Mouse (Mus musculus): ENCODE data around the gene Sly.
"Not testable (repeated sequence)": the region's sequence is repeated elsewhere in the genome, so short reads cannot be mapped to it uniquely, and the experiment has no call there.

Gene Sly

GRCm38 (mm10) chrY:57186888-57187287 is at the start of gene Sly:
Gene Sly, plus strand, starts transcription at chrY:57187188.
- DNase-seq, result not testable (repeated sequence)
